Mouse (Mus musculus) liver, embryonic 11.5 days (tissue): Measurements from ENCODE around the gene Gm42715. TPM values are rescaled to one million over a fixed set of nuclear protein-coding genes. Genes with fewer than 3 reads are reported as not detected.
"Not testable (repeated sequence)": the region's sequence is repeated elsewhere in the genome, so short reads cannot be mapped to it uniquely, and the experiment has no call there.

Experiments
- ATAC-seq: fragments of 200-750 bp; cut with Nextera tagmentation; replicated peaks from 2 replicates; pipeline ENCODE4 v1.8.0; 2017; ENCODE audit warnings: moderate number of reproducible peaks, mild to moderate bottlenecking, moderate TSS enrichment, moderate library complexity; ENCODE audit not compliant: low FRiP score
- DNase-seq: peaks from one replicate; pipeline ENCODE4 v3.0.0-alpha.2; 2017; ENCODE audit warnings: low spot score
- H3K27ac ChIP-seq: fragments of 300-500 bp; sonication (generic); 2 replicates; pipeline ENCODE4 v1.5.1; 2014; ENCODE audit warnings: mild to moderate bottlenecking, low read depth, low read length, control low read depth
- H3K27me3 ChIP-seq: fragments of 300-500 bp; sonication (generic); replicated peaks from 2 replicates; pipeline ENCODE4 v1.6.1; 2014; ENCODE audit warnings: low read length, mixed read lengths; ENCODE audit not compliant: control insufficient read depth, insufficient read depth
- H3K36me3 ChIP-seq: fragments of 300-500 bp; sonication (generic); 2 replicates; pipeline ENCODE4 v1.6.1; 2014; ENCODE audit warnings: mild to moderate bottlenecking, low read length, moderate library complexity, mixed read lengths; ENCODE audit not compliant: control insufficient read depth, insufficient read depth
- H3K4me1 ChIP-seq: fragments of 300-500 bp; sonication (generic); replicated peaks from 2 replicates; pipeline ENCODE4 v1.6.1; 2014; ENCODE audit warnings: low read length, mixed read lengths; ENCODE audit not compliant: control insufficient read depth, insufficient read depth
- H3K4me2 ChIP-seq: fragments of 300-500 bp; sonication (generic); 2 replicates; pipeline ENCODE4 v1.6.1; 2014; ENCODE audit warnings: mild to moderate bottlenecking, control low read depth, moderate library complexity
- H3K4me3 ChIP-seq: fragments of 300-500 bp; sonication (generic); 2 replicates; pipeline ENCODE4 v1.5.1; 2014; ENCODE audit warnings: low read depth, low read length, control low read depth
- H3K9ac ChIP-seq: fragments of 300-500 bp; sonication (generic); 2 replicates; pipeline ENCODE4 v1.6.1; 2014; ENCODE audit warnings: low read depth, low read length, control low read depth
- H3K9me3 ChIP-seq: fragments of 300-500 bp; sonication (generic); 2 replicates; pipeline ENCODE4 v1.6.1; 2016; ENCODE audit warnings: low read length, inconsistent platforms, mixed read lengths; ENCODE audit not compliant: control insufficient read depth
- WGBS: fragments of 180-500 bp; shearing (Covaris S2); extraction: QIAGEN DNeasy Blood & Tissue Kit; methylation state at CpG from one replicate; pipeline ENCODE4 v1.1.7; 2014; 5-methylcytosine and 5-hydroxymethylcytosine counted together
- polyA plus RNA-seq: library from polyadenylated mRNA; unstranded; fragments of >200 nt; fragmentation: Nextera tagmentation; extraction: Ambion mirVana; gene quantifications from 2 replicates; pipeline ENCODE4 v1.2.1, GENCODE M21; 2014

Gm42715 gene
- polyA plus RNA-seq, 1 experiment from 2014 or later: 16.1 TPM

- H3K27me3 ChIP-seq: no peaks in the 10 kb centered on the region
- no peak overlapping the region for H3K27ac ChIP-seq
- H3K36me3 ChIP-seq: peaks cover 36% of the 10 kb centered on the region
- no peak for DNase-seq
- H3K4me3 ChIP-seq: no peak overlapping the region
- ATAC-seq: no peak
- no peaks in the 10 kb centered on the region for H3K9me3 ChIP-seq
- H3K4me2 ChIP-seq: peak overlapping the region; percentile 28
- no peak overlapping the region for H3K9ac ChIP-seq
- H3K4me1 ChIP-seq: peaks cover 30% of the 10 kb centered on the region
- 92% methylated on average over 11 of the region's 11 CpGs for WGBS
These were observed 43.0 kb upstream of the Gm42715 start for GRCm38 (mm10) chr7:127476336-127476735.

- no peak for ATAC-seq
- Histone ChIP-seq H3K27ac (peak overlapping the region; percentile 93; the same call in 1 of the 2 replicates), H3K4me1 (peaks cover 30% of the 10 kb centered on the region), H3K27me3 (no peaks in the 10 kb centered on the region), H3K9me3 (no peaks in the 10 kb centered on the region), H3K4me3 (peak overlapping the region; percentile 95), H3K9ac (peak overlapping the region; percentile 57), H3K4me2 (peak overlapping the region; percentile 86), H3K36me3 (peaks cover 36% of the 10 kb centered on the region)
- no peak for DNase-seq
- WGBS: 74% methylated on average over 4 of the region's 4 CpGs
These were observed 42.5 kb upstream of the Gm42715 start for GRCm38 (mm10) chr7:127476855-127477254.

GRCm38 (mm10) chr7:127477687-127478634, 41.4 kb upstream of the Gm42715 start:
- DNase-seq: peak; percentile 98
- H3K36me3 ChIP-seq: peaks cover 44% of the 10 kb centered on the region
- peak overlapping the region; percentile 93 for H3K27ac ChIP-seq
- H3K4me1 ChIP-seq: peaks cover 24% of the 10 kb centered on the region
- H3K4me3 ChIP-seq: peak overlapping the region; percentile 95
- WGBS: 1% methylated on average over 50 of the region's 50 CpGs
- H3K4me2 ChIP-seq: peak overlapping the region; percentile 96
- peak; percentile 94 for ATAC-seq
- no peaks in the 10 kb centered on the region for H3K27me3 ChIP-seq
- peak overlapping the region; percentile 93 for H3K9ac ChIP-seq
- H3K9me3 ChIP-seq: no peaks in the 10 kb centered on the region

- H3K9ac ChIP-seq: peak within 1 kb of the TSS; percentile 93
- no peaks in the 10 kb centered on the region for H3K9me3 ChIP-seq
- H3K27me3 ChIP-seq: no peaks in the 10 kb centered on the region
- peak within 1 kb of the TSS; percentile 95 for H3K4me3 ChIP-seq
- H3K4me2 ChIP-seq: peak within 1 kb of the TSS; percentile 96
- H3K36me3 ChIP-seq: peaks cover 41% of the 10 kb centered on the region
- DNase-seq (peak; percentile 88), ATAC-seq (peak; percentile 60)
- WGBS: under 1% methylated on average over 56 of the region's 62 CpGs
- peaks cover 24% of the 10 kb centered on the region for H3K4me1 ChIP-seq
- peak within 1 kb of the TSS; percentile 93 for H3K27ac ChIP-seq
These were observed 40.6 kb upstream of the Gm42715 start, which contains the start of gene Fbrs for GRCm38 (mm10) chr7:127478635-127479317. TSS of gene Fbrs (plus strand) at chr7:127479199.

- Histone ChIP-seq H3K4me1 (peaks cover 24% of the 10 kb centered on the region), H3K27me3 (no peaks in the 10 kb centered on the region), H3K4me2 (peak overlapping the region; percentile 96), H3K9me3 (no peaks in the 10 kb centered on the region), H3K36me3 (peaks cover 41% of the 10 kb centered on the region), H3K9ac (peak overlapping the region; percentile 93), H3K4me3 (peak overlapping the region; percentile 95), H3K27ac (peak overlapping the region; percentile 93)
- no peak for DNase-seq
- 5% methylated on average over 47 of the region's 48 CpGs for WGBS
- no peak for ATAC-seq
These were observed 39.8 kb upstream of the Gm42715 start for GRCm38 (mm10) chr7:127479318-127480225.

- no peaks in the 10 kb centered on the region for H3K9me3 ChIP-seq
- H3K36me3 ChIP-seq: peaks cover 39% of the 10 kb centered on the region
- no peak for ATAC-seq
- H3K4me2 ChIP-seq: peak overlapping the region; percentile 96
- H3K4me1 ChIP-seq: peaks cover 24% of the 10 kb centered on the region
- peak overlapping the region; percentile 93; the same call in 1 of the 2 replicates for H3K27ac ChIP-seq
- 33% methylated on average over 2 of the region's 2 CpGs for WGBS
- H3K27me3 ChIP-seq: no peaks in the 10 kb centered on the region
- DNase-seq: no peak
- H3K9ac ChIP-seq: peak overlapping the region; percentile 93
- H3K4me3 ChIP-seq: peak overlapping the region; percentile 95
These were observed 39.1 kb upstream of the Gm42715 start for GRCm38 (mm10) chr7:127480321-127480720.

GRCm38 (mm10) chr7:127485416-127485815, 34.0 kb upstream of the Gm42715 start:
- ATAC-seq: no peak
- Histone ChIP-seq H3K36me3 (peaks cover 69% of the 10 kb centered on the region), H3K4me3 (no peak overlapping the region), H3K9me3 (no peaks in the 10 kb centered on the region), H3K4me1 (peaks cover 9% of the 10 kb centered on the region), H3K27me3 (no peaks in the 10 kb centered on the region), H3K9ac (no peak overlapping the region), H3K4me2 (no peak overlapping the region), H3K27ac (no peak overlapping the region)
- no peak for DNase-seq
- WGBS: 89% methylated on average over 5 of the region's 5 CpGs

GRCm38 (mm10) chr7:127488364-127488763, 31.0 kb upstream of the Gm42715 start:
- 84% methylated on average over 4 of the region's 5 CpGs for WGBS
- not testable (repeated sequence) for H3K4me1 ChIP-seq, H3K9me3 ChIP-seq, H3K27ac ChIP-seq, H3K27me3 ChIP-seq, ATAC-seq, H3K4me3 ChIP-seq, H3K9ac ChIP-seq, DNase-seq, H3K4me2 ChIP-seq
- peaks cover 66% of the 10 kb centered on the region for H3K36me3 ChIP-seq
